Mouse (Mus musculus): ENCODE results near the gene Hps1. TPM values are rescaled to one million over a fixed set of nuclear protein-coding genes. Genes with fewer than 3 reads are reported as not detected.

Hps1 gene
- polyA plus RNA-seq, 1 experiment: 31.1 TPM

DNA sequence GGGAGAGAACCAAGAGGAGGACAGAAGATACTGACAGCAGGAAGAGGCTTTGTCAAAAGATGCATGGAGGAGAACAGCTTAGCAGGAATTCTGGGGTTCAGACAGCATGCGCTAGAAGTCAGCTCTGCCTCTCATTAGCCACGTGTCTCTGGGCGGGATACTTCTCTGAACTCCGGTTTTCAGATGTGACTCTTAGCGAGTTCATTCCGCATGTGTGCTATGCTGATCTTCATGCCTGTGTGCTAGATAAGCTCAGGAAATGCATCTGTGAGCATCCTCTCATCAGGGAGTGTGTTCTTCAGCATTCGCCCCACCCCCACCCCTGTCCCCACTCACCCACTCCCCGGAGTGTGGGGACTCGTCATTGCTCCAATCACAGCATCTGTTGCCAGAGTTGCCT lies 42.0 kb downstream of the Hps1 start:
- TF ChIP-seq CTCF (IDR thresholded peaks at IDR 0.05; ENCODE audit: borderline replicate concordance, extremely low read depth, insufficient read depth, insufficient read length) (no peak), POLR2A (IDR thresholded peaks at IDR 0.05; ENCODE audit: borderline replicate concordance, extremely low read depth, insufficient read depth, insufficient read length, poor library complexity, severe bottlenecking) (no peak)
- DNase-seq (ENCODE audit: low read depth): peak; percentile 23

DNA sequence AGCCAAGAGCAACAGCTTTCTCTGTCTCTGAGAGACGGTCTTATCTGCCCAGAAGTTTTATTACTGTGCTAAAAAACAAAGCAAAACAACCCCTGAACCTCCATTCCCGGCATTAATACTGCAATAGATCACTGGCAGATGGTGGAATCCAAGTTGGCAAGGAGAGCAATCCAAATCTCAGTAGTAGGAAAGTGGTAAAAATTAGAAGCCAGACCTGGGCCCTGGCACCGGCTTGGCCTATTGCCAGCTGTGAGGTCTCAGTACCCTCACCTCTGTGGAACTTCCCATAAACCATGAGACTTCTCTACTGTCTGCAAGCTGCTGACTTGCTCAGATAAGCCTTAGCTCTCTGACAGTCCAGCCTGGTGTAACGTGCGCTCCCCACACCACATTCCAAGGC lies 44.8 kb downstream of the Hps1 start:
- no peak for DNase-seq (ENCODE audit: low read depth)
- TF ChIP-seq CTCF (IDR thresholded peaks at IDR 0.05; ENCODE audit: borderline replicate concordance, extremely low read depth, insufficient read depth, insufficient read length) (no peak), POLR2A (IDR thresholded peaks at IDR 0.05; ENCODE audit: borderline replicate concordance, extremely low read depth, insufficient read depth, insufficient read length, poor library complexity, severe bottlenecking) (no peak)

DNA sequence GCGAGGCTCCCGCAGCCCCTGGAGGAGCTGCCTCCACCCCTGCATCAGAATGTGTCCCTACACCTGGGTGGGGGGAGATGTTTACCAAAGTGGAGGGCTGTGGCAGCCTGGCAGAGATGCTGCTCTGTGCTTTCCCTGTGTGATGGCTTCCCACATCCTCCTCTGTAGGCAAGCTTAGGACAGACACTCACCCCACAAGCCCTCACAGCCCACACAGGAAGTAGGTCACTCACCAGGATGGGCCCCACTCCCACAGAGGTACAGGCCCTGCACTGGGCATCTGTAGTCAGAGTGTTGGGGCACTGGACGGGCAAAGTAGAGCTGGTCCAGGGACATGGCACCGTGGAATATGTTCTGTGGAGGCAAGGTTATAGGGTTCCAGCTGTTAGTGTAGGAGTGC lies 52.4 kb downstream of the Hps1 start:
- no peak for TF ChIP-seq CTCF (IDR thresholded peaks at IDR 0.05; ENCODE audit: borderline replicate concordance, extremely low read depth, insufficient read depth, insufficient read length)
- TF ChIP-seq POLR2A (IDR thresholded peaks at IDR 0.05; ENCODE audit: borderline replicate concordance, extremely low read depth, insufficient read depth, insufficient read length, poor library complexity, severe bottlenecking): no peak
- DNase-seq (ENCODE audit: low read depth): no peak

DNA sequence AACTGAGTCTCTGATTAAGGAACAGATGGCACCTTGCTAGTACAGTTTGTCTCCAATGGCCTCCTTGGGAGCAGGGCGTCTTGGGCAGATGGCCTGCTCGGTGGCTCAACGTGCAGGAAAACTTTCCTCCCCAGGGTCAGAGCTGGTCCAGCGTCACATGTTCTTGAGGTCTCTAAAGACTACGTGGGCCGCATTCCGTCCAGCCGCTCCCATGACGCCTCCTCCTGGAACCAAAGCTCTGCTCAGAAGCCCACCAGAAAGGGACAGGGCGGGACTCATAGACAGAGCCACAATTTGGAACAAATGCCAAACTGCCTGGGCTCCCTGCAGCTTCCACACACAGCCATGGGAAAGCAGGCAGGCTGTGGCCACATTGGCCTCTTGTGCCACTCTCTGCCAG lies 53.0 kb downstream of the Hps1 start:
- DNase-seq (ENCODE audit: low read depth): no peak
- no peak for TF ChIP-seq POLR2A (IDR thresholded peaks at IDR 0.05; ENCODE audit: borderline replicate concordance, extremely low read depth, insufficient read depth, insufficient read length, poor library complexity, severe bottlenecking)
- TF ChIP-seq CTCF (IDR thresholded peaks at IDR 0.05; ENCODE audit: borderline replicate concordance, extremely low read depth, insufficient read depth, insufficient read length): no peak

DNA sequence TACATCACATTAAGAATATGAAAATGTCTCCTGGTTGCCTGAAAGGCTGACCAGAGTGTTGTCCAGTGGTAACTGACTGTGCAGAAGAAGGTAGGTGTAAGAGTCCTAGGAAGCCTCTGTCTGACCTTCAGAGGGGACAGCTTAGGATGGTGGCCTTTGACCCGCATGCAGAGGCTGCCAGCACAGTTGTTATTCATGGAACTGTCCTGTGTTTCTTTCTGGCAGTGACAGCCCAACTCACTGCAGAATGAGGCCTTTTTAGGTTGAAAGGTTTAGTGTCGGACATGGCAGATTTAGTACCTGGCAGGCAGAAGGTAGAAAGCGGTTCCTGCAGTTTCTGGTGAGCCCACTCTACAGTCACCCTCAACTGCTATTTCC lies 53.8 kb downstream of the Hps1 start:
- no peak for DNase-seq (ENCODE audit: low read depth)
- no peak for TF ChIP-seq CTCF (IDR thresholded peaks at IDR 0.05; ENCODE audit: borderline replicate concordance, extremely low read depth, insufficient read depth, insufficient read length)
- TF ChIP-seq POLR2A (IDR thresholded peaks at IDR 0.05; ENCODE audit: borderline replicate concordance, extremely low read depth, insufficient read depth, insufficient read length, poor library complexity, severe bottlenecking): no peak

DNA sequence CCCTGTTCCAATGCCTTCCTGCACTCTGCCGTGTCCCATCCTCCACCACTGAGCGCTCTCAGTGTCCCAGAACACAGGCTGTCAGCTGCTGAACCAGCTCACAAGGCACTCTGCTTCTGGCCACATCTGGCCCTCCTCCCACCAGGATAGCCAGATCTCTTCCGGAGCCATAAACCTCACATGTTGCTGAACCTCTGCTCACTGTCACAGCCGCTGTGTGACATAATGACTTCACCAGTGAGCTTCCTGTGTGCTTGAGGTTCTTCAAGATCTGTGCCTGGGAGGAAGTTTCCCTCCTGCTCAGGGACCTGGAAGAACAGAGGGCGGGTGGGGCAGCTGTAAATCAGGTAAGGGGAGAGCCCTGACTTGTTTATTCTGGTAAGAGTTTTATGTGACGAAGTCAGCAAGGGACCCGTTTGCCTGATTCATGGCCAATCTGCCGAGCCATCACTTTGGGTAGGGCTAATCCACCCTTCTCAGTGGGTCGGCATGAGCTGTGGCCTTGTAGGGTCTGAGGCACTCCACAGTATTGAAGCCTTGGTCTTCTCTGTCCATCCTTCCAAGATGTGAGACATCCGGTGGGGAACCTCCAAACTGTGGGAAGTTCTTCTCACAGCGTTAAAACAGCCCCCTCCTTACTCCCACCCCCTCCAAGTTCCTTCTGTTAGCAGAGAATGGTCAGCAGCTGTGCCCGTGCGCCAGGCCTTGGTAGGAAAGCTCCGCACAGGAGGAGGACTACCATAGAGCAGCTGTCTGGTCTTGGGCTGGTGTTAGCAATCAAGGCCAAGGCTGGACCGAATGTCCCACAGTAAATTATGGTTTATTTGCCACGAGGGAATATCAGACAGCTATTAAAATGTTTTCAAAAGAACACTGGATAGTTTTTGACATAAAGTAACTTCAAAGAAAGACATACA lies 54.5 kb downstream of the Hps1 start:
- TF ChIP-seq POLR2A (IDR thresholded peaks at IDR 0.05; ENCODE audit: borderline replicate concordance, extremely low read depth, insufficient read depth, insufficient read length, poor library complexity, severe bottlenecking) (no peak), CTCF (IDR thresholded peaks at IDR 0.05; ENCODE audit: borderline replicate concordance, extremely low read depth, insufficient read depth, insufficient read length) (no peak)
- no peak for DNase-seq (ENCODE audit: low read depth)

DNA sequence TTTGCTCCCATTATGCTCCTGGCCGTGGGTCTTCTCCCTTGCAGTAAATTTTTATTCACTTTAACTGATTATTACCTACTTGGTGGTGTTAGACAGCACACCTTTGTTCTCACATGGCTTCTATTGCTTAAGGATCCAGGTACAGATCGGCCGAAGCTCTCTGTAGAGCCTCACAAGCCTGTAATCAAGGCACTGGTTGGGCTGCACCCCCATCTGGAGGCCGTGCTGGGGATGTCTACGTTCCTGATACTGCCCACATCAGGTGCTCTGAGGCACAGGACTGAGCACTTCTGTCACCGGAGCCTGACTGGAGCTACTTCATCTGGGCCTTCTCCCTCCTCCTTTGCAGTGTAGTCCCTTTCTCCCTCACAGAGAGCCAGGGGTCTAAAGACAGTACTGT lies 56.5 kb downstream of the Hps1 start:
- no peak for TF ChIP-seq POLR2A (IDR thresholded peaks at IDR 0.05; ENCODE audit: borderline replicate concordance, extremely low read depth, insufficient read depth, insufficient read length, poor library complexity, severe bottlenecking)
- no peak for TF ChIP-seq CTCF (IDR thresholded peaks at IDR 0.05; ENCODE audit: borderline replicate concordance, extremely low read depth, insufficient read depth, insufficient read length)
- no peak for DNase-seq (ENCODE audit: low read depth)

DNA sequence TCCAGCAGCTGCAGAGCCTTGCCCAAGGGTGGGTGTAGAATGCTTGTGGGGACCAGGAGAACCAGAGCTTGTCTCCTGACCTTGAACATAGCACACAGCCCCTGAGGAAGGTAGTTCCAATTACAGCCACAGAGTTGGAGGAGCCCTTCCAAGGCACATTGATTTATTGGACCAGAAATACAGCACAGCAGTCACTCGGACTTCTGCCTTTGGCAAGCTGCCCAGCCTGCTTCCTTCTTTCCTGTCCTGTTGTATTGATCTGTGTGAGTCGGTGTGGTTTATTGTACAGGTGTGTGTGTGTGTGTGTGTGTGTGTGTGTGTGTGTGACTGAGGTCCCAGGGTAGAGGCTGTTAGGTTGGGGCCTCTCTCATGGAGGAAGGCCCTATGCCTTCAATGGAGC lies 57.3 kb downstream of the Hps1 start:
- peak; percentile 51 for DNase-seq (ENCODE audit: low read depth)
- TF ChIP-seq POLR2A (IDR thresholded peaks at IDR 0.05; ENCODE audit: borderline replicate concordance, extremely low read depth, insufficient read depth, insufficient read length, poor library complexity, severe bottlenecking): no peak
- TF ChIP-seq CTCF (IDR thresholded peaks at IDR 0.05; ENCODE audit: borderline replicate concordance, extremely low read depth, insufficient read depth, insufficient read length): no peak

DNA sequence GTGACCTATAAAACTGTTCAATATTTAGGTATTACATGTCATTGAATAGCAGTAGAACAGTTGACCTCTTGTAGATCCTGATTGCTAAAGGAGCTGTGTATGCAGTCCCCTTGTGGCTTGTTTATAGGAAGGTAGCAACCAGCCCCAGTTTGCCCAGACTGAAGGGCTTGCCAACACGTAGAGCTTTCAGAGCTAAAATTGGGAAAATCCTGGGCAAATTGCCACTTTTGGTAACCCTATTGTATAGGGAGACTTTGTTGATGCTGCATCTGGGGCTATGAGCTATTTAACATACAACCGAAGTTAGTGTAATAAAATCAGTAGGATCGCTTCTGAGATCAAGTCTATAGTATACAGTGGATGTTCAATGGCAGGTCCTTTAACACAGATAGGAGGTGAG lies 61.7 kb downstream of the Hps1 start:
- DNase-seq (ENCODE audit: low read depth): peak; percentile 59
- TF ChIP-seq POLR2A (IDR thresholded peaks at IDR 0.05; ENCODE audit: borderline replicate concordance, extremely low read depth, insufficient read depth, insufficient read length, poor library complexity, severe bottlenecking) (no peak), CTCF (IDR thresholded peaks at IDR 0.05; ENCODE audit: borderline replicate concordance, extremely low read depth, insufficient read depth, insufficient read length) (no peak)

DNA sequence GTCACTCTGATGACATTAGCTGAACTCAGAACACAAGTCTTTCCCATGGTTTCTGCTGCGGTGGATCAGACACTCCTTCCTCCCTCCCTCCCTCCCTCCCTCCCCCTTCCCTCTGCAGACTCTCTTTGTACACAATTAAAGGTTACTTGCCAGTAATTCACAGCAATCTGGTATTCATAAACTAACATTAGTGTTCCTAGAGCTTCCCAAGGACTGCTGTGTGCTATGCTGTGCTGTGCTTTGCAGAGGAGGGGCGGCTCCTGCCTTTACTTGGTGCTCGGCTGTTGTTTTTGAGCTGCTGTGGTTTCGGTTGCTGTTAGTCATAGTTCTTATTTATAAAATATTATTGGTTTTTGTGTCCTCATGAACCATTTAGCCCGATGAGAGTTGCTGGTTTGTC lies 62.1 kb downstream of the Hps1 start:
- TF ChIP-seq POLR2A (IDR thresholded peaks at IDR 0.05; ENCODE audit: borderline replicate concordance, extremely low read depth, insufficient read depth, insufficient read length, poor library complexity, severe bottlenecking): no peak
- no peak for TF ChIP-seq CTCF (IDR thresholded peaks at IDR 0.05; ENCODE audit: borderline replicate concordance, extremely low read depth, insufficient read depth, insufficient read length)
- no peak for DNase-seq (ENCODE audit: low read depth)

DNA sequence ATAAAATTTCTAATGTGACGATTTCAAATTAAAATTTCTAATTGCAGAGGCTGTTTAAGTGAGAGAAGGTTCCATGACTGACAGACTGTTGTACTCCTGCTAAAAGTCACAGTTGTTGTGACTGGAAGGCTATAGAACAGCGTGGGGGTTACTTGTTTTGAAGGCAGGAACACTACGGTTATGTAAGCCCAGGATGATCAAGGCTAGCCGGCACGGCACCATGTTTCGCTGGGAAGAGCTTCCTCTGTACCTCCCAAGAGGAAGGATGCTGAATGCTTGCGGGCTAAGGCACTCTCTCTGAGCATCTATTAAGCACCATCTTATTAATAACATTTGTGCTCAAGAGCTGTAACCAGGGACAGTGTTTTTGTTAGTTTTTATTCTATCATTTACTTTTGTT lies 63.3 kb downstream of the Hps1 start:
- TF ChIP-seq CTCF (IDR thresholded peaks at IDR 0.05; ENCODE audit: borderline replicate concordance, extremely low read depth, insufficient read depth, insufficient read length) (no peak), POLR2A (IDR thresholded peaks at IDR 0.05; ENCODE audit: borderline replicate concordance, extremely low read depth, insufficient read depth, insufficient read length, poor library complexity, severe bottlenecking) (no peak)

DNA sequence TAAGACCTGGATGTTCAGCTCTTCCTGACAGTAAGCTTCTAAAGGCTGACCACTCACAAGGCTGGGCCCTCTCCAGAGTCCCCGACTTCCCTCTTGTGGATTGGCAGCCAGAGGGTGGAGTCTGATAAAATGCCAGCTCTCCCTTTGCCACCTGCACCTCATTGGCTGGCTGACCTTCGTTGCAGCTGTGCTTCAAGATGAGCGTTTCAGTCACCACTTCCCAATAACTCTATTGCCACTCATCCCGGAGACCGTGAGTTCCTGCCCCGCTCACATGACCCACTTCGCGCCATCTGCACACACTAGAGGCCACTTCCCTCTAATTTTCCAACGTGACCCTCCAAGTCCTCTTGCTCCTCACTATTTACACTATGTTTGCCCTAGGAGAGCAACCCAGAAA lies 66.0 kb downstream of the Hps1 start:
- no peak for DNase-seq (ENCODE audit: low read depth)
- TF ChIP-seq POLR2A (IDR thresholded peaks at IDR 0.05; ENCODE audit: borderline replicate concordance, extremely low read depth, insufficient read depth, insufficient read length, poor library complexity, severe bottlenecking) (no peak), CTCF (IDR thresholded peaks at IDR 0.05; ENCODE audit: borderline replicate concordance, extremely low read depth, insufficient read depth, insufficient read length) (no peak)

More for the DNA sequence above, 63.3 kb downstream of the Hps1 start:
- DNase-seq (ENCODE audit: low read depth): no peak

Other genes starting within 250 kb of the Hps1 start
- gene Loxl4, start 167.2 kb downstream of the Hps1 start, polyA plus RNA-seq (2012; rRNA removed): 0.20 and 0.63 TPM in 2 replicates
- 2.5 and 3.2 TPM in 2 replicates for gene Pyroxd2, start 27.2 kb downstream of the Hps1 start, polyA plus RNA-seq (2012; rRNA removed)

All from brain, embryonic 14.5 days (tissue).